Mouse (Mus musculus) midbrain, embryonic 14.5 days (tissue): Measurements from ENCODE around the gene Atp6v0a1. TPM values are rescaled to one million over a fixed set of nuclear protein-coding genes. Genes with fewer than 3 reads are reported as not detected.

Source experiments
- ATAC-seq: fragments of 200-750 bp; cut with Nextera tagmentation; 2 replicates; pipeline ENCODE4 v1.8.0; 2017; ENCODE audit warnings: moderate number of reproducible peaks, moderate library complexity; ENCODE audit not compliant: low FRiP score, low TSS enrichment
- DNase-seq: peaks from one replicate; pipeline ENCODE4 v3.0.0-alpha.2; 2015
- H3K27ac ChIP-seq: fragments of 300-500 bp; sonication (generic); replicated peaks from 2 replicates; pipeline ENCODE4 v1.5.1; 2014; ENCODE audit warnings: mild to moderate bottlenecking, low read depth, low read length, moderate library complexity
- H3K27me3 ChIP-seq: fragments of 300-500 bp; sonication (generic); 2 replicates; pipeline ENCODE4 v1.6.1; 2014; ENCODE audit warnings: low read length, control low read depth, mixed read lengths; ENCODE audit not compliant: control insufficient read depth, insufficient read depth
- H3K36me3 ChIP-seq: fragments of 300-500 bp; sonication (generic); 2 replicates; pipeline ENCODE4 v1.6.1; 2014; ENCODE audit warnings: low read length, control low read depth; ENCODE audit not compliant: control insufficient read depth, insufficient read depth
- H3K4me1 ChIP-seq: fragments of 300-500 bp; sonication (generic); 2 replicates; pipeline ENCODE4 v1.6.1; 2014; ENCODE audit warnings: mild to moderate bottlenecking, antibody characterized with exemption, low read length, control low read depth; ENCODE audit not compliant: control insufficient read depth, insufficient read depth
- H3K4me2 ChIP-seq: fragments of 300-500 bp; sonication (generic); 2 replicates; pipeline ENCODE4 v1.6.1; 2014; ENCODE audit warnings: mild to moderate bottlenecking, low read length, moderate library complexity
- H3K4me3 ChIP-seq: fragments of 300-500 bp; sonication (generic); replicated peaks from 2 replicates; pipeline ENCODE4 v1.5.1; 2014; ENCODE audit warnings: low read depth, low read length
- H3K9ac ChIP-seq: fragments of 300-500 bp; sonication (generic); replicated peaks from 2 replicates; pipeline ENCODE4 v1.6.1; 2014; ENCODE audit warnings: mild to moderate bottlenecking, low read length, moderate library complexity
- H3K9me3 ChIP-seq: fragments of 300-500 bp; sonication (generic); 2 replicates; pipeline ENCODE4 v1.6.1; 2016; ENCODE audit warnings: low read length, control low read depth, mixed read lengths; ENCODE audit not compliant: control insufficient read depth
- WGBS: fragments of 180-500 bp; shearing (Covaris S2); extraction: QIAGEN DNeasy Blood & Tissue Kit; methylation state at CpG from one replicate; pipeline ENCODE4 v1.1.7; 2014; 5-methylcytosine and 5-hydroxymethylcytosine counted together
- polyA plus RNA-seq: library from polyadenylated mRNA; unstranded; fragments of >200 nt; fragmentation: Nextera tagmentation; extraction: Ambion mirVana; gene quantifications from 2 replicates; pipeline ENCODE4 v1.2.1, GENCODE M21; 2014

Gene Atp6v0a1
- polyA plus RNA-seq, 1 experiment from 2014 or later = 115 TPM

DNA sequence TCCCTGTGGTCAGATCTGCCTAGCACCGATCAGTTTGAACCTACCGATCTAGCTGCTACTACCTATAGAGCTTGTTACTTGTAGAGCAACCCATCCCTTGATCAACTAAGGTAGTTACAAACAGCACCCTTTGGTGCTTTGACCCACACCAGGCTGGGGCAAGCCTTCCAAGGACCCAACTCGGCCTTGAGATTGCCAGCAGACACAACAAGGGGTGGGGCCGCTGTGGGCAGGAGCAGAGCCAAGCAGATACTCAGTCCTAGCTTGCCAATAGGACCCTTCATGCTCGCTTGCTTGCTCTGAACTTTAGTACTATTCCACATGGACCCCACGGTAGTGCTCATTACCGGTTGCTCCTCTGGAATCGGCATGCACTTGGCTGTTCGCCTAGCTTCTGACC, 68.9 kb downstream of the Atp6v0a1 start, which contains the start of gene Hsd17b1:
TSS of gene Hsd17b1 (plus strand) at position 291 of the 400 bp plus-strand sequence.
- Histone ChIP-seq H3K4me3 (no peak within 1 kb of the TSS), H3K4me2 (no peak within 1 kb of the TSS), H3K27ac (no peak within 1 kb of the TSS), H3K27me3 (peaks cover 39% of the 10 kb centered on the region), H3K36me3 (no peaks in the 10 kb centered on the region), H3K9me3 (no peaks in the 10 kb centered on the region), H3K4me1 (peaks cover 10% of the 10 kb centered on the region), H3K9ac (no peak within 1 kb of the TSS)
- 64% methylated on average over 9 of the region's 9 CpGs for WGBS
- DNase-seq (no peak), ATAC-seq (no peak)

DNA sequence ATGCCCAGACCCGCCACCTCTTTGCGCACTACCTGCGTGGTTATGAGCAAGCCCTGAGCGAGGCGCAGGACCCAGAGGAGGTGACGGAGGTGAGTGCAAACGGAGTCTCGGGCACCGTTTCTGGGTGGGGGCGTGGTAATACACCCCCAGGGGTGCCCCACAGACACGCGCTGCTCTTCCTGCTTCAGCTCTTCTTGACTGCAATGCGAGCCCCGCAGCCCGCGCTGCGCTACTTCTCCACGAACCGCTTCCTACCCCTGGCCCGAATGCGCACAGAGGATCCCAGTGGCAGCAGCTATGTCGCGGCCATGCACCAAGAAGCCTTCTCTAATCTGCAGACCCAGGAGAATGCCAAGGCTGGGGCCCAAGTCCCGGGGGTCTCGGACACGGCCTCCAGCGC, 70.5 kb downstream of the Atp6v0a1 start:
- ATAC-seq = no peak
- no peak for DNase-seq
- H3K4me3 ChIP-seq = no peak overlapping the region
- no peak overlapping the region for H3K27ac ChIP-seq
- no peaks in the 10 kb centered on the region for H3K9me3 ChIP-seq
- H3K27me3 ChIP-seq = peaks cover 39% of the 10 kb centered on the region
- no peak overlapping the region for H3K4me2 ChIP-seq
- no peak overlapping the region for H3K9ac ChIP-seq
- peaks cover 2% of the 10 kb centered on the region; the same call in 1 of the 2 replicates for H3K36me3 ChIP-seq
- WGBS = 4% methylated on average over 27 of the region's 27 CpGs
- peaks cover 14% of the 10 kb centered on the region for H3K4me1 ChIP-seq

DNA sequence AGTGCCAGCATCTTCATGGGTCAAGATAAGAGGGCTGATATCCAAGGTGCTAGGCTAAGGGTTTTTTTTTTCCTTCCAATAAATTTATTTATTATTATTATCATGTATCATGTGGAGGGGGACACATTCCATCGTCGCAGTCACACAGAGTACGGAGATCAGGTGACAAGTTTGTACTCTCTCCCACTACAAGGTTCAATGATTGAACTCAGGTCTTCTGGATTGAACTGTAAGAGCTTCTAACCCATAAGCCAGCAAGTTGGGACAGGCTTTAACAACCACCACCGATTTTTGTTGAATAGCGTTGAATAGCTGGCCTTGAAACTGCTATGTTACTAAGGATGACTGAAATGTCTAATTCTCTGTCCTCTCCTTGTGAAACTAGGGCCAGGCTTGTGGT, 71.2 kb downstream of the Atp6v0a1 start:
- H3K27ac ChIP-seq = no peak overlapping the region
- 58% methylated on average over 5 of the region's 5 CpGs for WGBS
- no peak overlapping the region for H3K4me3 ChIP-seq
- no peak overlapping the region for H3K4me2 ChIP-seq
- ATAC-seq = no peak
- no peak overlapping the region for H3K9ac ChIP-seq
- peaks cover 39% of the 10 kb centered on the region for H3K27me3 ChIP-seq
- H3K36me3 ChIP-seq = peaks cover 6% of the 10 kb centered on the region; the same call in 1 of the 2 replicates
- peaks cover 14% of the 10 kb centered on the region for H3K4me1 ChIP-seq
- no peak for DNase-seq
- H3K9me3 ChIP-seq = no peaks in the 10 kb centered on the region

DNA sequence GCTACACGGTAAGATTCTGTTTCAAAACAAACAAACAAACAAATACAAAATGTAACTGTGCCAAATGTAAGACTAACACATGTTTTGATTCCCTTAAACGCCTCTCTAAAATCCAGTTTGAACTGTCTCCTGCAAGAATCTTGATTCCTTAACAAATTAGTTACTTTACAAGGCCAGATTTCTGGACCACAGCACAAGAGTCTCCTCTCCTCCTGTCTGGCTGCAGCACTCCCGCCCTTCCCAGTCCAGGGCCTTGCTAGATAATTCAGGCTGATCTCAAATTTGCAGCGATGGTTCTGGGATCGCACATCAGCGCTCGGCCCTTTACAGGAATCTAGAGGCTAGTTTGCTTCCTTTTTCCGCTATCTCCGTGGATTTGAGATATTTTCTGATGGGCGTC, 72.4 kb downstream of the Atp6v0a1 start:
- H3K9me3 ChIP-seq = no peaks in the 10 kb centered on the region
- peak overlapping the region; percentile 68 for H3K4me3 ChIP-seq
- ATAC-seq (no peak), DNase-seq (no peak)
- peaks cover 39% of the 10 kb centered on the region for H3K27me3 ChIP-seq
- H3K4me2 ChIP-seq = peak overlapping the region; percentile 100
- H3K4me1 ChIP-seq = peaks cover 23% of the 10 kb centered on the region
- peaks cover 10% of the 10 kb centered on the region; the same call in 1 of the 2 replicates for H3K36me3 ChIP-seq
- peak overlapping the region; percentile 89 for H3K27ac ChIP-seq
- WGBS = 7% methylated on average over 10 of the region's 10 CpGs
- H3K9ac ChIP-seq = peak overlapping the region; percentile 84

DNA sequence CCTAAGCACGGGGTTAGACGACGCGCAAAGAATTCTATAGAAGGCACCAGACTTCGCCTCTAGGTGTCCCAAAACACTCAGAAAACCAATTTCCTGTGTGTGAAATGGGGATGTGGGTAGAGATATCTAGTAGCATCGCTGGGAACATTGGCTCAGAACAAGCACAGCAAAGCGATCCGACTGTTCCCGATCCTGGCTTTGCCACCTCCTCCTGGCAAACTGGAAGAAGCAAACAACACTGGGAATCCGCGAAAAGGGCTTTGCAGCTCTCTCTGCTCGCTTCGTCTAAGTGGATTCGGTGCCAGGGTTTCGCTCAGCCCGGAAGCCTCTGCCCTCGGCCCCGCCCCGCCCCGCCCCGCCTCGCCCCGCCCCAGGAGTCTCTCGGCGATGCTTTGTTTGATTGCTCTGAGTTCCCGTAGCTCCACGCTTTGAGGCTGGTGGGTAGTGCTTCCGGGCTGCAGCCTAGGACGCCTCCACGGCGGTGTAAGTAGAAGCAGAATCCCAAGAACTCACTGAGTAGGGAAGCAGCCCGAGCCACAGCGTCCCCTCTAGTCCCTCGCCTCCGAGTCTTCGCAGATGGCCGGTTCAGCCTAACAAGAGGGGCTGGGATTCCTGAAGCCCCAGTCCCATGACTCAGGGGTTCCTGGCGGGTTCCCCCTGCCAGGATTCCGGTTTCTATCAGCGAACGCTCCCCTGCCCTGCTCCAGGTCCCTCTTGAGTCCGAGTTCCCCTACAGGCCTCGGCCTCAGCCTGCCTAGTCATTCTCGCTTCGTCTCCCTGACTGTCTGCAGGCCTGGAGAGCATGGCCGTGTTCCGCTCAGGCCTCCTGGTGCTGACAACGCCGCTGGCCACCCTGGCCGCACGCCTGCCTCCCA, 73.2 kb downstream of the Atp6v0a1 start, which contains the start of gene Coasy:
TSS of gene Coasy (plus strand) at position 358 of the 875 bp plus-strand sequence.
- DNase-seq (peak; percentile 94), ATAC-seq (peak; percentile 86)
- under 1% methylated on average over 51 of the region's 51 CpGs for WGBS
- Histone ChIP-seq H3K9ac (peak within 1 kb of the TSS; percentile 84), H3K27ac (peak within 1 kb of the TSS; percentile 89), H3K4me3 (peak within 1 kb of the TSS; percentile 68), H3K27me3 (peaks cover 38% of the 10 kb centered on the region), H3K9me3 (no peaks in the 10 kb centered on the region), H3K36me3 (peaks cover 10% of the 10 kb centered on the region; the same call in 1 of the 2 replicates), H3K4me1 (peaks cover 25% of the 10 kb centered on the region), H3K4me2 (peak within 1 kb of the TSS; percentile 100)

DNA sequence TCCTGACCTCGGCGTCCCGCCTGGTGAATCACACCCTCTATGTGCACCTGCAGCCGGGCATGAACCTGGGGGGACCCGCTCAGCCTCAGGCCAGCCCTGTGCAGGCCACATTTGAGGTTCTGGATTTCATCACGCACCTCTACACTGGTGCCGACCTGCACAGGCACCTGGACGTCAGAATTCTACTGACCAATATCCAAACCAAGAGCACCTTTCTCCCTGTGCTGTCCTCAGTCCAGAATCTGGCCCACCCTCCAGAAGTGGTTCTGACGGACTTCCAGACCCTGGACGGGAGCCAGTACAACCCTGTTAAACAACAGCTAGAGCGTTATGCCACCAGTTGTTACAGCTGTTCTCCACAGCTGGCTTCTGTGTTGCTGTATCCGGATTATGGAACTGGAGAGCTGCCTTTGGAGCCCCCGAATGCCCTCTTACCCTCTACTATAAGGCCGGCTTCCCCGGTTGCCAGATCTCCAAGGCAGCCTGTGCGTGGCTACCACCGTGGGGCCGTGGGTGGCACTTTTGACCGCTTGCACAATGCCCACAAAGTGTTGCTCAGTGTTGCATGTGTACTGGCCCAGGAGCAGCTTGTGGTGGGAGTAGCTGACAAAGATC, 73.9 kb downstream of the Atp6v0a1 start:
- 37% methylated on average over 19 of the region's 19 CpGs for WGBS
- H3K4me3 ChIP-seq = peak overlapping the region; percentile 68
- H3K27ac ChIP-seq = peak overlapping the region; percentile 89
- no peaks in the 10 kb centered on the region for H3K9me3 ChIP-seq
- peaks cover 32% of the 10 kb centered on the region for H3K4me1 ChIP-seq
- DNase-seq = no peak
- peak overlapping the region; percentile 100 for H3K4me2 ChIP-seq
- no peak; the same call in 1 of the 2 replicates for ATAC-seq
- H3K27me3 ChIP-seq = peaks cover 31% of the 10 kb centered on the region
- H3K9ac ChIP-seq = peak overlapping the region; percentile 84
- peaks cover 10% of the 10 kb centered on the region for H3K36me3 ChIP-seq

DNA sequence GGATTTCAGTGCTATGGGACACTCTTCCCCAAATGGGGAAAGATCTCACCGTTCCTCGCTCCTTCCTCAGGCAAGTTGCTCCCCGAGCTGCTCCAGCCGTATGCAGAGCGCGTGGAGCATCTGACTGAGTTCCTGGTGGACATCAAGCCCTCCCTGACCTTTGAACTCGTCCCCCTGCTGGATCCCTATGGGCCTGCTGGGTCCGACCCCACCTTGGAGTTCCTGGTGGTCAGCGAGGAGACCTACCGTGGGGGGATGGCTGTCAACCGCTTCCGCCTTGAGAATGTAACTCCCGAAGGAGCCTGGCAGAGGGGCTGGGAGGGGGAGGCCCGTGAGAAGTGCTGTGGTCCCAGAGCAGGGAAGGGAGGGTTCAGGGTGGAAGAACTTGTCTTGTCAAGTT, 75.0 kb downstream of the Atp6v0a1 start:
- H3K4me3 ChIP-seq = no peak overlapping the region
- H3K9me3 ChIP-seq = no peaks in the 10 kb centered on the region
- no peak overlapping the region for H3K27ac ChIP-seq
- no peak overlapping the region for H3K9ac ChIP-seq
- DNase-seq = no peak
- no peak overlapping the region for H3K4me2 ChIP-seq
- no peak for ATAC-seq
- peaks cover 20% of the 10 kb centered on the region for H3K27me3 ChIP-seq
- peaks cover 20% of the 10 kb centered on the region for H3K36me3 ChIP-seq
- whole genome bisulfite sequencing = 88% methylated on average over 14 of the region's 14 CpGs
- H3K4me1 ChIP-seq = peaks cover 33% of the 10 kb centered on the region

DNA sequence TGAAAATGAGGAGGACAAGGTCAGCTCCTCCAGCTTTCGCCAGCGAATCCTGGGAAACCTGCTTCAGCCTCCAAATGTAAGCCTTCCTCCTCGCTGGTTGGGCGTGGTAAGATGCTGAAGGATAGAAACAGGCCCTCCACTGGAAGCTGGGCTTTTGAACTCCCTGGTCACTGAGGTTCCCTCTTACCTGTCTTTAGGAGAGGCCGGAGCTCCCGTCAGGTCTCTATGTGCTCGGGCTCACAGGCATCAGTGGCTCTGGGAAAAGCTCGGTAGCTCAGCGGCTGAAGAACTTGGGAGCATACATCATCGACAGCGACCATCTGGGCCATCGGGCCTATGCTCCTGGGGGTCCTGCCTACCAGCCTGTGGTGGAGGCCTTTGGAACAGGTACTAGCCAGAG, 75.6 kb downstream of the Atp6v0a1 start:
- H3K27ac ChIP-seq = no peak overlapping the region
- H3K4me3 ChIP-seq = no peak overlapping the region
- WGBS = 93% methylated on average over 12 of the region's 12 CpGs
- no peak overlapping the region for H3K9ac ChIP-seq
- peaks cover 26% of the 10 kb centered on the region for H3K36me3 ChIP-seq
- DNase-seq (no peak), ATAC-seq (no peak)
- H3K9me3 ChIP-seq = no peaks in the 10 kb centered on the region
- H3K4me2 ChIP-seq = no peak overlapping the region
- H3K27me3 ChIP-seq = peaks cover 15% of the 10 kb centered on the region
- peaks cover 33% of the 10 kb centered on the region for H3K4me1 ChIP-seq
